Mouse (Mus musculus): ENCODE measurements around the gene Slc6a9. TPM values are rescaled to one million over a fixed set of nuclear protein-coding genes. Genes with fewer than 3 reads are reported as not detected.
A peak's percentile ranks its signal among the peaks of the same experiment; 100 is the strongest.

The Slc6a9 gene
- polyA plus RNA-seq, 1 experiment from 2014 or later: 7.4 TPM

DNA sequence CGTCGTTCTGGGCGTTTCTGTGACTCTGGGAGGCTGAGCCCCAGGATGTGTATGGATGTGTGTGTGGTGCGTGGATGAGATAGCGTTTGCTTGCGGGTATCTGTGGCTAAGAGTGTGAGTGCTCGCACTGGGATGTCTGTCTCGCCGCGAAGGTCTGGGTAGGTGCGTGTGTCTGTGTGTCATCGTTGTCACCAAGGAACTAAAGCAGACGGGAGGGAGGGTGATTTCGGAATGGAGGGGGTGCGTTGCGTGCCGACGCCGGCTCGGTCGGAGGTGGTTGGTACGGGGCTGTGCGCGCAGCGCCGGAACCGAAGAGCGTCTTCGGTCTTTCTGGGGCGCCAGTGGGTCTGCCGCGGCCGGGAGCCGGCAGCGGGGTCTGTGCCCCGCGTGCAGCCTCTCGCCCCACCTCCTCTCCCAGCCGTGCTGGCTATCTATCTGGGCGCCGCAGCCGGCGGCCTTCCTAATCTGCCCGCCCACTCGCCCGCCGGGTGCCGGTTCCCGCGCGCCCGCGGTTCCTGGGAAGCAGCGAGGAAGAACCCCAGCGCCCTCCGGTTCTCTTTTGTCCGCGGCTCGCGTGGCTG lies 1.3 kb downstream of the Slc6a9 start:
- Histone ChIP-seq H3K4me3 (ENCODE audit: low read depth, low read length) (peak overlapping the region; percentile 64), H3K27me3 (ENCODE audit: control insufficient read depth, insufficient read depth, low read length) (0 out of 2 replicates have a peak, but pooled peaks cover 2% of the 10 kb centered on the region), H3K9ac (ENCODE audit: low read length) (peak overlapping the region; percentile 73), H3K36me3 (ENCODE audit: control insufficient read depth, insufficient read depth, low read length) (no peaks in the 10 kb centered on the region), H3K4me1 (ENCODE audit: control insufficient read depth, insufficient read depth, low read length) (peaks cover 4% of the 10 kb centered on the region; the same call in 1 of the 2 replicates), H3K9me3 (ENCODE audit: control insufficient read depth, low read length) (no peaks in the 10 kb centered on the region), H3K27ac (ENCODE audit: low read depth, low read length) (peak overlapping the region; percentile 46; the same call in 1 of the 2 replicates), H3K4me2 (ENCODE audit: low read depth) (peak overlapping the region; percentile 96)
- under 1% methylated on average over 60 of the region's 60 CpGs for WGBS
- peak; percentile 54 for DNase-seq (ENCODE audit: low spot score)
- peak; percentile 32 for ATAC-seq (ENCODE audit: insufficient read depth, low FRiP score, low TSS enrichment)

DNA sequence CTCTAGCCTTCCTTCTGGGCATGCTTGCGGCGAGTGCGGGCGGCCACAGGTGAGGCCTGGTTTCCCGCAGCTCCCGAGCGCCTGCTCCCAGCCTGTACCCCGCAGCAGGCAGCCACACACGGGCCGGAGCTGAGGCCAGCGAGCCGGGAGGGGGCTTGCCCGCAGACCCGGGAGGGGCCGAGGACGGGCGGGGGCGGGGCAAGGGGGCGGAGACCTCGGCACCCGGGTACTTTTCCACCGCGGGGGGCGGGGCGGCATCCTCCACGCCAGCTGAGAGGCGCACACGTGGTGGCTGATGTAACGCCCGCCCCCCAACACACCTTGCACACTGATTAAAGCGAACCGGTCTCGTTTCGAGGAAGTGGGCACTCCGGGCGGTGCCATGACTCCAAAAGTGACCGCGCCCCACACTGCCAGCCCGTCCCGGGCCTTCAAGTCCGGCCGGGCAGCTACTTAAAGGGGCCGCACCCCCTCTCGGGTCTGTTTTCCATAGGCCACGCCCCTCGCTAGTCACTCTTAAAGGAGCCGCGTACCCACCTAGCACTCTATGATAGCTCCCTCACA lies 2.0 kb downstream of the Slc6a9 start:
- peak; percentile 90 for ATAC-seq (ENCODE audit: insufficient read depth, low FRiP score, low TSS enrichment)
- DNase-seq (ENCODE audit: low spot score): peak; percentile 86
- H3K27me3 ChIP-seq (ENCODE audit: control insufficient read depth, insufficient read depth, low read length): no peaks in the 10 kb centered on the region
- peak overlapping the region; percentile 96 for H3K4me2 ChIP-seq (ENCODE audit: low read depth)
- H3K9ac ChIP-seq (ENCODE audit: low read length): peak overlapping the region; percentile 73
- no peak overlapping the region; the same call in 1 of the 2 replicates for H3K27ac ChIP-seq (ENCODE audit: low read depth, low read length)
- no peaks in the 10 kb centered on the region for H3K36me3 ChIP-seq (ENCODE audit: control insufficient read depth, insufficient read depth, low read length)
- H3K4me1 ChIP-seq (ENCODE audit: control insufficient read depth, insufficient read depth, low read length): peaks cover 4% of the 10 kb centered on the region; the same call in 1 of the 2 replicates
- under 1% methylated on average over 44 of the region's 48 CpGs for WGBS
- H3K4me3 ChIP-seq (ENCODE audit: low read depth, low read length): peak overlapping the region; percentile 64
- no peaks in the 10 kb centered on the region for H3K9me3 ChIP-seq (ENCODE audit: control insufficient read depth, low read length)

DNA sequence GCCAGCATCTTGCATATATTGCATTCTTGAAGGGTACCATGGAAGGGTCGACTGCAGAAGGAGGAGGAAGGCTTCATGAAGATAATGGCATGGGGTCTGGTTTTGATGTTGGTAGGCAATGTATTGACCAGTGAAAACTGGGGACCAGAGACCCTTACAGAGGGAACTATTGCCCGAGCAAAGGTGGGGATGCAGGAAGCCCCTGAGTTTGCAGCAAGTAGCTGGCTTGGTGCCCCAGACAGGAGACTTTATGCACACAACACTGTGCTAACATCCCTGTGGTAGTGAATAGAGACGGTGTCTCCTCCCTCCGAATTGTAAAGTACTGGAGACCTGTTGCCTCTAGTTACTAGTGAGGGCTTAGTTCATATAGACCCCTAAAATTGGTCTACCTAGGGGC lies 3.0 kb downstream of the Slc6a9 start:
- DNase-seq (ENCODE audit: low spot score): no peak
- no peak overlapping the region for H3K27ac ChIP-seq (ENCODE audit: low read depth, low read length)
- 71% methylated on average over 4 of the region's 4 CpGs for WGBS
- no peak overlapping the region for H3K4me2 ChIP-seq (ENCODE audit: low read depth)
- no peak overlapping the region for H3K4me3 ChIP-seq (ENCODE audit: low read depth, low read length)
- no peak for ATAC-seq (ENCODE audit: insufficient read depth, low FRiP score, low TSS enrichment)
- no peaks in the 10 kb centered on the region for H3K27me3 ChIP-seq (ENCODE audit: control insufficient read depth, insufficient read depth, low read length)
- no peaks in the 10 kb centered on the region for H3K9me3 ChIP-seq (ENCODE audit: control insufficient read depth, low read length)
- no peaks in the 10 kb centered on the region for H3K36me3 ChIP-seq (ENCODE audit: control insufficient read depth, insufficient read depth, low read length)
- no peak overlapping the region for H3K9ac ChIP-seq (ENCODE audit: low read length)
- peaks cover 4% of the 10 kb centered on the region; the same call in 1 of the 2 replicates for H3K4me1 ChIP-seq (ENCODE audit: control insufficient read depth, insufficient read depth, low read length)

DNA sequence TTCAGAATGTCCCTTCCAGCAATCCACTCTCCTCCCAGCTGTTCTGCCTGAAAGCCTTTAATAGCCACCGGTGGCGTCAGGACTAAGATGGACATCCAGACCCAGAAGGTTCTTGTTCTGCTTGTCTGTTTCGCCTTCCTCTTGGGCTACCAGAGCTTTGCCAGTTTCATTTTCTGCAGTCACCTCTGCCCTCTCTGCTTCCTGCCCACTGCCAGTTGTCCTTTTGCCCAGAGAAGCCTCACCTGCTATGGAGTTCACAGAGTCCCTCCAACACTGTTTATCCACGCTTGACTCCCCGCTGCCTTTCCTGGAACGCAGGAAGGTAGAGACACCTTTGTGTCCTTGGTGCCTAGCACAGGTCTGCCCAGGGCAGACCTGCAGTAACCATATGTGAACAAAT lies 5.1 kb downstream of the Slc6a9 start:
- Histone ChIP-seq H3K36me3 (ENCODE audit: control insufficient read depth, insufficient read depth, low read length) (no peaks in the 10 kb centered on the region), H3K4me1 (ENCODE audit: control insufficient read depth, insufficient read depth, low read length) (peaks cover 4% of the 10 kb centered on the region; the same call in 1 of the 2 replicates), H3K27me3 (ENCODE audit: control insufficient read depth, insufficient read depth, low read length) (no peaks in the 10 kb centered on the region), H3K4me2 (ENCODE audit: low read depth) (no peak overlapping the region), H3K9ac (ENCODE audit: low read length) (no peak overlapping the region), H3K4me3 (ENCODE audit: low read depth, low read length) (no peak overlapping the region), H3K9me3 (ENCODE audit: control insufficient read depth, low read length) (no peaks in the 10 kb centered on the region), H3K27ac (ENCODE audit: low read depth, low read length) (no peak overlapping the region)
- DNase-seq (ENCODE audit: low spot score) (no peak), ATAC-seq (ENCODE audit: insufficient read depth, low FRiP score, low TSS enrichment) (no peak)
- 73% methylated on average over 6 of the region's 6 CpGs for WGBS

DNA sequence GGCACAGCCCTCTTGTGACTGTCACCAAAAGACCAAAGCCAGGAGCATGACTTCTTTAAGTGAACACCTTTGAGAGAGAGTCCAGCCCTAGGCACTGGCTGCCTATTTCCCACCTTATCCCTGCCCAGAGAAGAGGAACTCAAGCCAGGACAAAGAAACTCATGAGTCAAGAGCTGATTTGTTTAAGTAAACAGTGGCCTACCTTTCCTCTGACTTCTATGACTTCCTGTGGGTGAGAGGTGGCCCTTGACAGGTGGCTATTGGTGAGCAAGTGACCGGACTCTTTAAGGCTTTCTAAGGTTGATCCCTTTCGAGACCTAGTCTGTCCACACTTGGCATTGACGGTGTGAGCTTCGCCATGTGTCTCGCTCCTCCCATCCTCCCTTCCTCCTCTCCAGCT lies 6.5 kb downstream of the Slc6a9 start:
- DNase-seq (ENCODE audit: low spot score) (no peak), ATAC-seq (ENCODE audit: insufficient read depth, low FRiP score, low TSS enrichment) (no peak)
- H3K9me3 ChIP-seq (ENCODE audit: control insufficient read depth, low read length): no peaks in the 10 kb centered on the region
- H3K27ac ChIP-seq (ENCODE audit: low read depth, low read length): no peak overlapping the region
- 94% methylated on average over 5 of the region's 5 CpGs for WGBS
- H3K4me3 ChIP-seq (ENCODE audit: low read depth, low read length): no peak overlapping the region
- no peak overlapping the region for H3K9ac ChIP-seq (ENCODE audit: low read length)
- no peaks in the 10 kb centered on the region for H3K27me3 ChIP-seq (ENCODE audit: control insufficient read depth, insufficient read depth, low read length)
- H3K4me1 ChIP-seq (ENCODE audit: control insufficient read depth, insufficient read depth, low read length): no peaks in the 10 kb centered on the region
- H3K36me3 ChIP-seq (ENCODE audit: control insufficient read depth, insufficient read depth, low read length): no peaks in the 10 kb centered on the region
- H3K4me2 ChIP-seq (ENCODE audit: low read depth): no peak overlapping the region

DNA sequence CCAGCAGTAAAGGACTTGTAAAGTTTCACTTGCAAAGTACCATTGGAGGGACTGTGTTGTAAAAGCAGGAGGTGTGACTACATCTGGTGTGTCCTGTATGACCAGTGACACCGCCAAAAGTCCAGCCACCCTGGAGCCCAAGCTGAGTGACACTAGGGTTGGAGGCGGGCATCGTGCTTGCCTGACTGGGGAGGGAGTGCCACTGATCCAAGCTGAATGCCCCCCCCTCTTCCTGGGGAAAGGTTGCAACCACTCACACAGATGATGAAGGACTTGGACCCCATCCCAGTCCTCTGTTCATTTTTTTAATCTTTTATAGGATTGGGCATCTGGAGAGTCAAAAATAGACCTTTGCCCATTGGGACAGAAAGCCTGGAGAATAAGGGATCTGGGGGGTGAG lies 7.3 kb downstream of the Slc6a9 start:
- no peak for DNase-seq (ENCODE audit: low spot score)
- H3K4me3 ChIP-seq (ENCODE audit: low read depth, low read length): no peak overlapping the region
- no peak overlapping the region for H3K4me2 ChIP-seq (ENCODE audit: low read depth)
- WGBS: 66% methylated on average over 3 of the region's 3 CpGs
- H3K4me1 ChIP-seq (ENCODE audit: control insufficient read depth, insufficient read depth, low read length): no peaks in the 10 kb centered on the region
- H3K36me3 ChIP-seq (ENCODE audit: control insufficient read depth, insufficient read depth, low read length): no peaks in the 10 kb centered on the region
- no peak overlapping the region for H3K9ac ChIP-seq (ENCODE audit: low read length)
- no peak for ATAC-seq (ENCODE audit: insufficient read depth, low FRiP score, low TSS enrichment)
- no peaks in the 10 kb centered on the region for H3K27me3 ChIP-seq (ENCODE audit: control insufficient read depth, insufficient read depth, low read length)
- no peak overlapping the region for H3K27ac ChIP-seq (ENCODE audit: low read depth, low read length)
- H3K9me3 ChIP-seq (ENCODE audit: control insufficient read depth, low read length): no peaks in the 10 kb centered on the region

DNA sequence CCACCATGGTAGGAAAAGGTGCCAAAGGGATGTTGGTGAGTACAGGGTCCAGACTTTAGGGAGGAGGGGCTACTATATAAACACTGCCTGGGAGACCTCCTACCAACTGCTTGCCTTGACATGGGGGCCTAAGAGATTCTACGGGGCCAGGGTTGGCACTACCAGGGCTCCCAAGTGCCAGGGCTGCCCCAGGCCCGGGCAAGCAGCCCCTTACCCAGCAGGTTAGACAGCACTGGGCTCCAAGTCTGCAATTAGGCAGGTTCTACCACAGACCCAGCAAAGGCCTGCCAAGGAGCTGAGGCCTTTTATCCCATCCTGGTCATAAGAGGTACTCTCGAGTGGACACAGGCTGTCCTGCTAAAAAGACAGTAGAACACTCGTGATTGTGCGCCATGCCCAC lies 8.8 kb downstream of the Slc6a9 start:
- Histone ChIP-seq H3K27me3 (ENCODE audit: control insufficient read depth, insufficient read depth, low read length) (no peaks in the 10 kb centered on the region), H3K4me1 (ENCODE audit: control insufficient read depth, insufficient read depth, low read length) (no peaks in the 10 kb centered on the region), H3K4me2 (ENCODE audit: low read depth) (no peak overlapping the region), H3K36me3 (ENCODE audit: control insufficient read depth, insufficient read depth, low read length) (no peaks in the 10 kb centered on the region), H3K9ac (ENCODE audit: low read length) (no peak overlapping the region), H3K9me3 (ENCODE audit: control insufficient read depth, low read length) (no peaks in the 10 kb centered on the region), H3K4me3 (ENCODE audit: low read depth, low read length) (no peak overlapping the region), H3K27ac (ENCODE audit: low read depth, low read length) (no peak overlapping the region)
- DNase-seq (ENCODE audit: low spot score) (no peak), ATAC-seq (ENCODE audit: insufficient read depth, low FRiP score, low TSS enrichment) (no peak)
- 88% methylated on average over 5 of the region's 5 CpGs for WGBS

DNA sequence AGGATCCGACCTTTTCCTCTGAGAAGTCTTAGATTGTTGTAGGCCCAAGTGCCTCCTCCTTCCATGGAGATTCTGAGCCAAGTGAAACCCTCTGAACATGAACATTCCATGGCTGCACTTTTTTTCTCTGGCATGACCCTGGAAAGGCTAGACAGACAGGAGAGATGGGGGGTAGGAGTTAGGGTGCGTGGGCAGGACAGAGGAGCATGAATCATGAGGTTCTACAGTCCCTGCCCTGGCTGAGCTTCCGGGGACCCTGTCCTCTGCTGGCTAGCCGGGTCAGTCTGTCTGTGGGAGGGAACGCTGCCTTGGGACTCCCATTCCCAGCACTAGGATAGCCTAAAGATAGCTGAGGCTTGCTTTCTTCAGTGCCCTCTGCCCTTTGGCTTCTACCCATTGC lies 10.2 kb downstream of the Slc6a9 start:
- no peak overlapping the region for H3K4me3 ChIP-seq (ENCODE audit: low read depth, low read length)
- no peaks in the 10 kb centered on the region for H3K27me3 ChIP-seq (ENCODE audit: control insufficient read depth, insufficient read depth, low read length)
- no peak overlapping the region for H3K9ac ChIP-seq (ENCODE audit: low read length)
- no peaks in the 10 kb centered on the region for H3K36me3 ChIP-seq (ENCODE audit: control insufficient read depth, insufficient read depth, low read length)
- no peak overlapping the region for H3K4me2 ChIP-seq (ENCODE audit: low read depth)
- 91% methylated on average over 5 of the region's 5 CpGs for WGBS
- no peak overlapping the region for H3K27ac ChIP-seq (ENCODE audit: low read depth, low read length)
- ATAC-seq (ENCODE audit: insufficient read depth, low FRiP score, low TSS enrichment) (no peak), DNase-seq (ENCODE audit: low spot score) (no peak)
- H3K9me3 ChIP-seq (ENCODE audit: control insufficient read depth, low read length): no peaks in the 10 kb centered on the region
- no peaks in the 10 kb centered on the region for H3K4me1 ChIP-seq (ENCODE audit: control insufficient read depth, insufficient read depth, low read length)

DNA sequence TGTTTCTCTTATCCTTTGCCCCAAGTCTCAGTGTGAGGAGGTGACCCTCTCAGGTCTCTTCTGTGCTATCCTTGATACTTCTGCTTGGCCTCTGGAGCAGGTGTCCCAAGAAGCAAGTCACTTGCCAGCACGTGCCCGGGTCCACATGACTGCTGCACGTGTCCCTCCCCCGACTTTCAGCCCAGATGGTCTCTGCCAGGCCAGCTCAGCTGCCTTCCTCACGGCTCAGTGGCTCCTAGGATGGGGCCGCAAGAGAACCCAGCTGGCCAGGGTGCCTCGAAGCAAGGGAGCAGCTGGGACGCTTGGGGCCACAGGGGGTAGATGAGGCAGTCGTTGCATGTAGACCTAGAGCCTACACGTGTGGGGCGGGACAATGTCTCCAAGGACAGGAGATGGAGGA lies 11.0 kb downstream of the Slc6a9 start:
- Histone ChIP-seq H3K4me1 (ENCODE audit: control insufficient read depth, insufficient read depth, low read length) (no peaks in the 10 kb centered on the region), H3K27ac (ENCODE audit: low read depth, low read length) (no peak overlapping the region), H3K9me3 (ENCODE audit: control insufficient read depth, low read length) (no peaks in the 10 kb centered on the region), H3K36me3 (ENCODE audit: control insufficient read depth, insufficient read depth, low read length) (no peaks in the 10 kb centered on the region), H3K4me3 (ENCODE audit: low read depth, low read length) (no peak overlapping the region), H3K4me2 (ENCODE audit: low read depth) (no peak overlapping the region), H3K9ac (ENCODE audit: low read length) (no peak overlapping the region), H3K27me3 (ENCODE audit: control insufficient read depth, insufficient read depth, low read length) (no peaks in the 10 kb centered on the region)
- no peak for DNase-seq (ENCODE audit: low spot score)
- ATAC-seq (ENCODE audit: insufficient read depth, low FRiP score, low TSS enrichment): no peak
- 76% methylated on average over 11 of the region's 11 CpGs for WGBS
